Mouse (Mus musculus) urinary bladder, postnatal 25 days (tissue): ENCODE data around the gene Nek1.
A peak's percentile ranks its signal among the peaks of the same experiment; 100 is the strongest.
"Not testable (repeated sequence)": the region's sequence is repeated elsewhere in the genome, so short reads cannot be mapped to it uniquely, and the experiment has no call there.

ENCODE experiments used
- DNase-seq: peaks from one replicate; pipeline ENCODE4 v3.0.0; 2022; ENCODE audit warnings: low spot score

Nek1 gene

DNA sequence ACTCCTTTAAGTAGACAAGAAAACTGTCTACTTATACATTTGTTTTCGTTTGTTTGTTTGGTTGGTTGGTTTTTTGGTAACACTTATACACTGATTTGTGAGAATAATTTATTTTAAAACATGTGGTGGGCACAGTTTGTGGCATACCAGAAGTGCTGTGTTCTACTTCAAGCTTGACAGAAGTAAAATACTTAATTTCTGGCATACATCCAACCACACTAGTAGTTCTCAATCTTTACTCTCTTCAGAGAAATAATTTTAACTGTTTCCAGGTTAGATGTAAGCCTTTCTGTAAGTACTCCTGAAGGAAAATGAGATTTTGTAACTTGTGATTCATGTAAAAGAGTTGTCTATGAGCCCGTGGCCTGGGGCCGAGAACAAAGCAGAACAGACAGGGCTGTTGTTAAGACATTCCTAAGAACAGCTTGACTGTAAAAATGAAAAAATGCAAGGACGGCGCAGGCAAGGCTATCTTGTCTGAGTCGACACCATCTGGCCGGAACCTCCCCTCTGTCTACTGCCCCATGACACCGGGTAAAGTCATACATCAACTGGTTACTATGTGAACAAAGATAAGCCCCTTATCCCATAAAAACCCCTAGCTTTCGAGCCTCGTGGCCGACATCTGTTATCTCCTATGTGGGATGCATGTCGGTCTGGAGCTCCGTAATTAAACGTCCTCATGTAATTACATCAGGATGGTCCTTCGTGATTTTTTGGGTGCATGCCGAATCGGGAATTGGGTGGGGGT lies 8.6 kb upstream of the Nek1 start:
- not testable (repeated sequence) for DNase-seq

DNA sequence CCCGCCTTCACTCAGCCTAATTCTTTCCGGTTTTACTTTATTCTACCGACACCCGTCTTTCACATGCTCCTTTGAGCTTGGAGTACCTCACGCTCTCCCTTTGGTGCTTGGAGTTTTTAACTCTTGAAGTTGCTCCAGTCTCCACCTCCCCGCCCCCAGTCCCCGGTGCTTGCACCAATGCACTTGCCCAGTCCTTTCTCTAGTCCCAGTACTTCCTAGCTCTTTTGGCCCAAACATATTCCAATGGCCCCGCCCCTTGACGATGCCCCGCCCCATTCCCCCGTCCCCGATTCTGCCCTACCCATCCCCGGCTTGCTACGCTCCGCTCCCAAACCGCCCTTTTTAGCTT lies 460 bp upstream of the Nek1 start:
- DNase-seq = peak; percentile 69

DNA sequence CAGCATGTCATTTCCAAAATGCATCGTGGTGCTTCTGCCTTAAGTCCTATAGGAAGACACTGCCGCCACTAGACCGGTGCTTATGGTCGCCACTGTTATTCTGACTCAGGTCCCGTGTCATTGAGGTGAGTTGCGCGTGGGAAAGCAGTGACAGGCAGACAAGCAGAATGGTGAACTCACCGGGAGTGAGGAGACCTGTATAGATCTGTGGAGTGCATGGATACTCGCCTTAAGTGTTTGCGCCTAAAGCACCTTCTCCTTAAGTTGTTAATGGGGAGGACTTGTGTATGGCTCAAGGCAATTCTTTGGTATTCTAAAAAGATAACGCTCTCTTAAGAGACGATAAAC lies 618 bp downstream of the Nek1 start:
- DNase-seq = no peak

DNA sequence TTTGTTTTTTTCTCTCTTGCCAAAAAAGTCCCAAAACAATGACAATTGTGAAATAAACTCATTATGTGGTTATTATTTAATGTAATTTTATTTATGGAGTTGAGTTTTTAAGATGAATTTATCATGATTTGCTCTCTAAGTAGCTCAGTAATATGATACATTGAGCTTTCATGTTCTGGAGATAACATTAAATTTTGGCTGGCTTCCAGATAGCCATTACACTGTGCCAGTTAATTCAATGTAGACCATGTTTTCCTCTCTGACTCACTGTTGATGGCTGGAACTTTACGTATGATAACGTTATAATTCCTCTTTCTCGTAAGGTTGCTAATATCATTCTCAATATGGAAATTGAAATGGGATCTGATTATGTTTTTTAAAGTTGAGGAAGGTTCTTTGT lies 3.5 kb downstream of the Nek1 start:
- no peak for DNase-seq

DNA sequence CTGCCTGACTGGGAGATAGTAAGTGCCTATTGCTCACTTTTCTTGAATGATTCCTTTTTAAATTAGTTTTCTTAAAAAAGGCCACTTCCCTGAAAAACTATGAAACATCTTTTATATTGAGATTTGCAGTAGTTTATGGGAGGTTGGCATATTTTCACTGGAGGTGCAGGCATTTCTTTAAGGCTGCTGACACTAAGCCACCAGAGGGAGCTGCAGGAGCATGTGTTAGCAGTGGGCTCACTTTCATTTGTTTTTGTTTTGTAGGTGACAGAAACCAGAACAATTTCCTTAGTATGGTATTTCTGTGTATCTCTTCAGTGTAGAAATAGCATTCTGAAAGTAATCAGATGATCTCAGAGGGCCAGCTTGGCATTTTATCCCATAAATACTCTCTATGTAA lies 49.0 kb downstream of the Nek1 start:
- peak; percentile 54 for DNase-seq

DNA sequence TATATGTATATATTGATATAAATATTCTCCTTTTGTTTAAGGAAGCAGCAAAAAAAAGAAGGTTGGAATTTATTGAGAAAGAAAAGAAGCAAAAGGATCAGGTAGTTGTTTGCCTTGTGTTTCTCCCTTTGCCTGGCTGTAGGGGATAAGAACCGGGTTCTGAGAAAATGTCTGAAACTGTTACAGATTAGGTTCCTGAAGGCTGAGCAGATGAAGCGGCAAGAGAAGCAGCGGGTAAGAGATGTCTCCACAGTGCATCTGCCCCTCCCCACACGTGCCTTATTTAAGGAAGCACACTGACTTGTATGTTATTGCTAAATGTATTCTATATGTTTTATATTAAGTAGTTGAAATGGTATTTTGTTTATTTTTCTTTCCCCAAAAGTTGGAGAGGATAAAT lies 50.9 kb downstream of the Nek1 start:
- no peak for DNase-seq

DNA sequence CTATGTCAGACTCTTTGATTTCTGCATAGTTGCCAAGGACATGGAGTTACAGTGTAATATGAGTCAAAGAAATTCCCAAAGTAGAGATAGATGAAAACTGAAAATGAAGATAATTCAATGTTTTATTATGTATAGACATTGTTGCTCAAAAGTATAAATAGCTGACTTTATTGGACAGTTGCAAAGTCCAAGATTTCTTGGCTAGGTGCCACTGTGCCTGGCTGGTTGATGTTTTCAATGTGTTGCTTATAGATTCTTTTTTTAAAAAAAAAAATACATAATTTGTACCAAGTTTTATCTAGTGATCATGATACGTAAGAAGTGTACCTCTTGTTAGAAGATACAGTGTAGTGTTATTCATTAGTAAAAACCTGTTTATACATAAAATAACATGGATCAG lies 53.8 kb downstream of the Nek1 start:
- DNase-seq = no peak

DNA sequence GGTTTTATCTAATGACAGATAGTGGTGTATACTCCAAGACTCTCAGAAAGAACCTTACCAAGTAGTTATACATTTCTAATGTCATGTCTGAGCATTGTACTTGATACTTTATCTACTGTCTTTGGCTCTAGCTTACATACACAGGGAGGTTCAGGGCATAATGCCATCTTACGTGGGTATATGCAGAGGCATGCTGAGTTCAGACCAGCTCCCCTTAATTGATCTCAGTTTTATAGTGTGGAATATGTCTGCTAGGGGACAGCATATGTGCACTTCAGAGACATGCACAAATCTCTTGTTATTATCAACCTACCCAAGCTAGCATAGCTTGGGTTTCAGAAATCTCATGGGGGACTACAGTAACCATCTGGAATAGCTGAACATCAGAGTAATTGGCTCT lies 60.0 kb downstream of the Nek1 start:
- no peak for DNase-seq

DNA sequence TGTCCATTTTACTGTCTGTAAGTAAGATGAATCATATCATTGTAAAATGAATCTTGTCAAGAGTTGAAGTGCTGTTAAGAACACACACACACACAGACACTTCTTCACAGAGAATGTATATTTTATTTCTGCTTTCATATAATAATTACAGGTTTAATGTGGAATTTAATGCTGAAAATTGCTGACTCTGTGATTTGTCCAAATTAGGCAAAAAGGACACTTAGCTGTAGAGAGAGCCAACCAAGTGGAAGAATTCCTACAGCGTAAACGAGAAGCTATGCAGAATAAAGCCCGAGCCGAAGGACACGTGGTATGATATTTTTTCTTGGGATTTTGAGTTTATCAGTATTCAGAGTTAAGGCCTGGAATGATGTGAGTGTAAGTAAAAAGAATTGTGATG lies 61.3 kb downstream of the Nek1 start:
- DNase-seq = no peak

DNA sequence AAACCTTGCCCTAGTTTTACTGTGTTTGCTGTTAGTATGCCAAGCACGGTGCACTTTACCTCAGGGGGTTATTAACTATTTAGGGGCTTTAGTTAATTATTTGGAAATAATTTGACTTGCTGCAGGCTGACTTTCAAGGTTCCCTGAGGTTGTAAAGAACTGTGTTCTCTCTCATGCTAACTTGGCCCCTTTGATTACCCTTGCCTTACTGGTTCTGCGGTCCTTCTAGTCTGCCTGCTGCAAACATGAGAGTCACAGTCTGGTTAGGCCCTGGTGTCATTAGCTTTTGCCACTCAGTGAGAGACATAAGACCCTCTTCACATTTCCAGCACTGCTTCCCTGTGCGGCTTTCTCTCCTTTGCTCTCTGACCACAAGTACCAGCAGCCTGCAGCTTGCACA lies 64.0 kb downstream of the Nek1 start:
- DNase-seq = no peak

DNA sequence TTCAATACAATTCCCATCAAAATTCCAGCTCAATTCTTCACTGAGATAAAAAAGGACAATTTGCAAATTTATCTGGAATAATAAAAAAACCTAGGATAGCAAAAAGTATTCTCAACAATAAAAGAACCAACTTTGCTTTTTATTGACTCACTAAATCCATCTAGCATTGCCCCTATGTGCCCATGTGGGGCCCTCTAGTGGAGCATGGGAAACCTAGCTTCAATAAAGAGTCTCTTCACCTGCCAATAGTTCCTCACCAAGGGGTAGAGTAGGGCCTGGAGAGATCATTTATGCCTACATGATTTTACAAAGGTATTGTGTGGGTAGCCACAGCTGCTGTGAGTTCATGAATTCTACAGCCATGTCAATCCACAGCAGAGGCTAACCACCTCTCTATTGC lies 66.1 kb downstream of the Nek1 start:
- DNase-seq = no peak

DNA sequence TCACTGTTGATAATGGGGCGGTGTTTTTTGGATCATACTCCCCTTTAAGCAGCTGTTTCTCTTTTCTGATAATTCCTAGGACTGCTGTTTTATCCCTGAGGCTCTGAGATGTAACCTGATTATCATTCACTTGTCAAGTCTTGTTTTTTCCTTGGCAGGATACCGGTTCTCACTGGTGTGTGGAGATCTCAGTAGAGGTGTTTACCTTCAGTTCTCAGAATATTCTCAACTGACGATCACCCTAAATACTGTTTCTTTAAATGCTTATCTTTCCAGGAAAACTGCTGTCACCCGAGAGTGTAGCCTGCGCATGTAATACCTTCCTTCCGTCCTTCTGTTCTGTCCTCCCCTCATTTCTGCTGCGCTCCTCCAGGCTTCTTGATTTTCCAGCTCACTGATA lies 67.4 kb downstream of the Nek1 start:
- no peak for DNase-seq

DNA sequence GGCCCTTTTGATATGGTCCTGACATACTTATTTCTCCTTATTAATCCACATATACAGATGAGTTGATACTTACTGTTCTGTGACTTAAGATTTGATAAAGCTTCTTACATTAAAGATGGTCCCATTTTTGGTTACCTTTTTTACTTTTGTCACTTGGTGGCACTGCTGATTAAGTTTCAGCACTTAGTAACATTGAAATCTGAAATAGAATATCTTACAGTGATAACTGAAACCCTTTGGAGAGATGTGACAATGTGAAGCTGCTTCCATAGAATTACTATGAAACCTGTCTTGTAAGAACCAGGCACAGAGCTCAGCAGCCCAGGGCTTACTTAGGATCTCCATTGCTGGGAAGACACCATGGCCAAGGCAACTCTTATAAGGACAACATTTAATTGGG lies 82.1 kb downstream of the Nek1 start:
- DNase-seq = no peak

DNA sequence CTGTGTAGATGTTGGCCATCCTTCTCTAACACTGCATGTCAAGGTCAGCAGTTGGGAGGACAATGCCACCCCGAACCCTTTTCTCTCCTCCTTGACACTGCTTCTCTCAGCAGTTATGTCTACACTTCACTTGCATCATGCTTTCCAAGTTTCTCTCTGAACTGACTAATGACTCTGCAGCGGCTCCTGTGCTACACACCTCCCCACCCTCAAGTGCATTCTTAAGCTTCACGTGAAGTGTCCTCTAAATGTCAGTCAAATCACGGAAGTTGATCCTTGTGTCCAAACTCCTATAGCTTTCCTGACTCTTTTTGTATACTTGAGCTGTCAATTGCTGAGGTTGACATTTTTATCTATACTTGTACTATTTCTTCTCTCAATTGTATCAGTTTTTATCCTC lies 117.5 kb downstream of the Nek1 start:
- no peak for DNase-seq

DNA sequence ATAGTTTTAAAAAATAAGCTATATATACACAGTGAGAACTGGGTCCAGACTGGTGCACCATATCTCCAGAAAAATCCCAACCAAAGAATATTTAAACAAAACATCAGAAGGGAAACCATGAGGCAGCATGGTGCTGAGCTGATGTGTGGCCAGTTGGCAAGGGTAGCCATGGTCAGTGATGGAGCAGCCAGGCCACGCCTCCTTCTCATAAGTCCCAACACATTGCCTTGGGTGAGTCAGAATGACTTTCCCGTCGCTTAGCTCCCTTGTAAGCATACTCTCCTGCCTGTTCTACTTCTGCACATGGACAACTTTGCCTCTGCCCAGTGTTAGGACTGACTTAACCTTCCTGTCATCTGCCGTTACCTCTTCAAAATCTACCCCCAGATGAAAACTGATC lies 118.9 kb downstream of the Nek1 start:
- DNase-seq = no peak

DNA sequence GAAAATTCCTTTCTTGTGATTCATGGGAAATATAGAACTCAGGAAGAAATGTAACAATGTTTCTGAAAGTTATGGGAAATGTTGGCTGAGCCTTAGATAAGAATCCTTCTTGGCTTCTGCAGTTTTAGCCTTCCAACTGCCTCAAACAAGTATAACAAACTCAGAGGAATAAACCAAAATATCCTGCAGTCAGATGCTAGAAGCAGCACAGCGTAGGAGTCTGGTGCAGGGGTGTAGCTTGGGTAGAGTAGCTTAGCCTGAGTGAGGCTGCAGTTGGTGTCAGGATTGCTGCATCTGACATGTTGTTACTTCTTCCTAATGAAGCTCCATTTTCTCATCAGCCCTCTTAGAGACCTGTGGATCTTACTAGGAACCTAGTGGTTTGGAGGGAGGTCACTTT lies 128.6 kb downstream of the Nek1 start:
- DNase-seq = no peak

DNA sequence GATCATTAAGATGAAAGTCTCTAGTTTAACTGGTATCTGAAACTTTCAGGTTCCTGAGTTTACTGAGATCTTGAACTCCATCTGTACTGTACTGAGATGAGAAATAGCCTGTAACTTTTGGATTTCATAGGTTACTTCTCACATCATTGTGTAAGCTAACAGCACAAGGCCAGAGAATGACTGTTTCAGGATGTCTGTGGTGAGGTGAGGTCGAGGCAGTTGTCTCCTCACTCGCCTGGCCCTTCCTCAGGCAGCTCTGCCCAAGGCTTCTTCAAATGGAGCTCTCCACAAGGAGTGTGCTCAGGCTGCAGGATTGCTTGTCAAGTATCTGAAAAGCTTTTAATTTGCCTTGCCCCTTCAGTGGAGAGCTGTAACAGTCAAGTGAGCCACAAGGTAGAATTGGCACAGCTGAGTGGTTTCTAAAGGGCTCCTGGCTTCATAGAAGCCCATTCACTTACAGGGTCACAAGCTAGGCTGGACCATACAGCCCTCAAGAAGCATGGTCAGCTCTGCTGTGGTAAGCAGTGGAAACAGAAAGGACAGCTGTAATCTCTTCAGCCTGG lies 134.4 kb downstream of the Nek1 start:
- no peak for DNase-seq

DNA sequence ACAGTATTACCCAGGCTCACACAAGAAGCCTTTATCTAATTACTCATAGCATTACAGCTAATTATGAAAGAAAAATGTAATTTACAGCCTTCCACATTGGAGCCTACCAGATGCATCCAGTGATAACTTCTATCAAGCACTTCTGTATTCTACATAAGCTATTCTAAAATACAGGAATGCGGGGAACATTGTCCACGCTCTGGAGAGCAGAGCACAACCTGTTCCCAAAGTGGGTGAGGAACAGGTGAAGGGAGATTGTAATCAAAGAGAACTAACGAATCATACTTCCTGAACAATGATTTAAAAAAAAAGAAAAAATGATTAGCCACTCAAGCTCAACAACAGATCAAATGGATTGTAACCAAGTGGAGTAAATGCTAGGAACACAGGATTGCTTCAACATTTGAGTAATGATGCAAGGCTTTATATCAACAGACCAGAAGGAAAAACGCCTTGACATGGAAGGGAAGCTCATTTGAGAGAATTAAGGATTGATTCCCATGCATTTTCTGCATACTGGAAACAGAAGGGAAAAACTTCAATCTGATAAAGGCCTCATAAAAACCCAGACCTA lies 139.7 kb downstream of the Nek1 start:
- DNase-seq = no peak

DNA sequence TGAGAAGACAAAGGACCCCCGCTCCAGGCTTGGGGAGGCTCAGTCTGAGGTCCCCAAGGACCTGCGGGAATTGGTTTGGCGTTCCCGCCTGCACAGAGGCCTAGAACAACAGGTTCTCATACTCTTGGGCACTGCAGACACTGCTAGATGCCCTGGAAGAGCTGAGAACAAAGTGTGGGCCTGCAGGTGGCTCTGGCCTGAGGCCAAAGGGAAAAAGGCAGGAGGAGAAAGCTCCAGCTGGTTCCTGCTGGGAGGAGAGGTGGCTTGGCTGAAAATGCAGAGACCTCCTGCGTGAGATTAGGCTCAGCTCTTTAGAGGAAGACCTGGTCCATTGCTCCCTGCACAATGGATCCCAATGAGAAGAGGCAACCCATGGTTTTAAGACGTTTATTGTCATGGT lies 148.9 kb downstream of the Nek1 start:
- no peak for DNase-seq

DNA sequence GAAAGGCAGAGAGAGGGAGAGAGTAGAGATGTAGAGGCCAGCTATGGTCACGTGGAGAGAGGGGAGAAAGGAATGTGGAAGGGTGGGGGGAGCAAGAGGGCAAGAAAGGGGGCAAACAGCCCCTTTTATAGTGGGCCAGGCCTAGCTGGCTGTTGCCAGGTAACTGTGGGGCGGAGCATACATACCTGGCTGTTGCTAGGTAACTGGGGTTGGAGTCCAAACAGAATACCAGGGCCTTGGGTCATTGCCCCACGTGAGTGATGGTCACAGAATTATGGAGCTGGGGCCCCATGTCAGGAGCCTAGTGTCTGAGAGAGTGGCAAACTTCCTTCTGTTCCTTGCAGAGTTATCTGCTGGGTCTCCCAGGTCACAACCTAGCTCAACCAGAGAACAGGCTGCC lies 149.3 kb downstream of the Nek1 start:
- no peak for DNase-seq

DNA sequence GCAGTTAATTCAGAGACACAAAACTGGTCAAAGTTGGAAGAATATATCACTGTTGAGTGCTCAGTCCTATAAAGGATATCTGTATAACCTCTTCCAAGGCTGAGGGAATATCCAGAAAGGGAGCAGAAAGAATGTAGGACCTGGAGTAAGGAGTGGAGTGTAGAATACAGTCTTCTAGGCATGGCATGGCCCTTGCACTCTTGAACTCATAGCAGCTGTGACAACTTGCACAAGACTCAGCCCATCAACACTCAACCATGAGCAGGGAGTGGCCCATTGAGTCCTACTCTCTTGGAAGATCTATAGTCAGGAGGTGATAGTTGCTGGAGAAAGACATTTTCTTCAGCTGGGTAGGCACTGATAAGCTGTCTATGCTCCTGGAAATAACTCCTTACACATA lies 149.8 kb downstream of the Nek1 start:
- no peak for DNase-seq

DNA sequence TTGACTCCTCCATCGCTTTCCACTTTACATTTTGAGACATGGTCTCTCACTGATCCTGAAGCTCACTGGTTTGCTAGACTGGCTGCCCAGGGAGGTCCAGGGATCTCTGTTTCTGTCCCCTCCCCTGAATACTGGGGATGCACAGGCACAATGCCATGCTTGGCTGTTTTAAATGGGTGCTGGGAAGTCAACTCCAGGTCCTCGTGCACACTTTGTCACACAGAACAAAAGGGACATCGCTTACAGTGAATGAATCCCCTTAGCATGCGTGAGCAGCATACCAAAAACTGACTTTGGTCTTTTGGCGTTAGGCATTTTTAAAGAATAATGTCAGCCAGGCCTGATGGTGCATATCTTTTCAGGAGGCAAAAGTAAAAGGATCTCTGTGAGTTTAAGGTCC lies 155.7 kb downstream of the Nek1 start:
- no peak for DNase-seq

DNA sequence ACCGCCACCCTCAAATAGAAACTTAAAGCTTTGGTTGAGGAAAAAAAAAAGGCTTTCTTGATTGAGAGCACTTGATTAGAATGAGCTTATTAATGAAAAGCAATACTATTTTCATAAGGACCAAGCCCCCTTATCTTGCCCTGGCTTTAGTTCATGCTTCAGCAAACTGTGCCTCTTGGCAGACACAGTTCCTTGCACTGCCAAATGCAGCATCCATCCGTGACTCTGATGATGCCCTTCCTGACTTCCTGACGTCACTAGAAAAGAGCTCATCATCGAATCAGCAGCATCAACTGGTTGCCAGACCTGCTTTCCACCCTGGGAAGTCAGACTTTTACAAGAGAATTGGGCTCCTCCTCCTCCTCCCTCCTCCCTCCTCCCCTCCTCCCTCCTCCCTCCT lies 157.6 kb downstream of the Nek1 start:
- no peak for DNase-seq

DNA sequence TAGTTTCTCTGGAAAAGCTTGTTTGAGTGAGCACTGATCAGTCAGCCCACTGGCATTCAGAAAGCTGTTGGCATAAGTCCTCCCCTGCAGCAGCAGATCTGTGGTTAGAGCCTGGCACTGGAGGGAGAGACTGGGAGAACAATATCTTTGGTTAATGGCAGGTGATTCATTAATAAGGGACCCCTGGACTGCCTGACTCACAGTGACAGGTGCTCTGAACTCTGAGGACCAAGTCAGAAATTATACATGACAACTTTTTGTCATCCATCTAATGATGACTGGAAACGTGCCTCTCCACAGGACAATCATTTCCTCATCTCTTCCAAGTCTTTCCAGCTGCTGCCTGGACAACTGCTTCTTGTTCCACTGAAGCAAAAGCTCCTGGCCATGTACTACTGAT lies 163.4 kb downstream of the Nek1 start:
- DNase-seq = no peak
